Mouse (Mus musculus) gastrocnemius, adult 18-20 months (tissue): Measurements from ENCODE around the gene Ddx54. TPM values are rescaled to one million over a fixed set of nuclear protein-coding genes. Genes with fewer than 3 reads are reported as not detected.

Experiments used
- DNase-seq: peaks from one replicate; pipeline ENCODE4 v3.0.0; 2021; ENCODE audit warnings: low spot score
- long read RNA-seq, 2 experiments: library from polyadenylated mRNA; stranded (forward); transcript quantifications; one replicate each; pipeline ENCODE4 v2.0.0; 2021
- total RNA-seq, 2 experiments: library from RNA; stranded (reverse); gene quantifications; 2 replicates each; pipeline ENCODE4 v1.2.3; 2021

Gene Ddx54
- total RNA-seq = 10 to 100 TPM; 15.8 to 15.9 TPM
- long read RNA-seq, experiment 1, full-length matches to known transcripts = 33 of 42 reads
- long read RNA-seq, experiment 1, partial matches to known transcripts = 8 of 42 reads
- long read RNA-seq, experiment 1, other reads (novel, unspliced or antisense) = 1 of 42 reads
- long read RNA-seq, experiment 2, full-length matches to known transcripts = 16 of 26 reads
- long read RNA-seq, experiment 2, partial matches to known transcripts = 9 of 26 reads
- long read RNA-seq, experiment 2, other reads (novel, unspliced or antisense) = 1 of 26 reads

DNA sequence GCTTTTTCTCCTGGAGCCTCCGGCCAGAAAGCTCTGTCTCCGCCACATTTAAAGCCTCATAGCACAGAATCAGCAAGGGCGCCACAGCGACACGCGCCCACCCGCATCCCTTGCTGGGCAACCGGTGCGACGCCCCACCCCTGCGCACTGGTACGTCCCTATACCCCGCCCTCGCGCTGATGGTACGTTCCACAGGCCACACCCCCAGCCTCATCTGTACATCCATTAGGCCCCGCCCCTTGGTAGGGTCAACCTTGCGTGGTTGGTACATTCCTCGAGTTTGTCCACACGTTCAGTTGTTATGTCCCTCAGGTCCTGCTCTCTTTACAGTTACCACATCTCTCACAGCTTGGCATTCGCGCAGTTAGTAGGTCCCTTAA lies at the start of gene Ddx54, which contains the start of gene Rita1:
Gene Ddx54, plus strand, starts transcription at position 298 of the 380 bp plus-strand sequence.
Gene Rita1, minus strand, starts transcription at position 148 of the 380 bp plus-strand sequence.
- peak; percentile 97 for DNase-seq

GRCm38 (mm10) chr5:120562956-120563913 lies 49.3 kb upstream of the Ddx54 start:
- peak; percentile 91 for DNase-seq

DNA sequence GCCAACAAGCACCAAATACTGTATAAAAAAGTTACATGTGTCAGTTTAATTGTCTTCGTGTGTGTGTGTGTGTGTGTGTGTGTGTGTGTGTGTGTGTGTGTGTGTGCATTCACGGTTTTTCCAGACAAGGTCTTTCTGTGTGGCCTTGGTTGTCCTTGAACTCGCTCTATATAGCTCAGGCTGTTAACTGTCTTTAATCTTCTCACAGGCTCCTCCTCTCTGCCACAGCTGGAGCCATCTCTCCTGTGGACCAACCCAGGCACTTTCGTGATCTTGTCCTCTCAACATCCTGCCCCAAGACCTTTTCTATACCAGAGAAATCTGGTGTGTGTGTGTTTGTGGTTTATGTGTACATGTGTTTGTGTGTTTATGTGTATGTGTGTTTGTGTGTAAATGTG lies 48.6 kb upstream of the Ddx54 start:
- no peak for DNase-seq

GRCm38 (mm10) chr5:120565171-120565905 lies 47.2 kb upstream of the Ddx54 start:
- DNase-seq = no peak

DNA sequence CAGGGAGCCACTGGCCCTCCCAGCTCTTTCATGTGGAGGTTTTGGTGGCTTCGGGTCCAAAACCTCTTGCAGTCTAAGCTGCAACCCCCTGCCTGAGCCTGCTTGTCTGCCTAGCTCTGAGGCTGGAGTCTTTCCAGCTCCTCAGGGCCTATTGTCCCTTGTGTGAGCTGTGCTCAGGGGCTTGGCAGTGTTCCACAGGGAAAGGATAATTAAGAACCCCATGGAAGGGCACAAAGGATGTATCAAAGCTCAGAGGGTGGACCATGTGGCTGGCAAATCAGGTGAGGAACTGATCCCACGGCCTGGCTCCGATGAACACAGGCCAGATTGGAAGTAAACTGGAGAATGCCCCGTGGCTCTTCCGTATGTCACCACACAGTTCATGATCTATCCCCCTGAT lies 46.4 kb upstream of the Ddx54 start:
- no peak for DNase-seq

DNA sequence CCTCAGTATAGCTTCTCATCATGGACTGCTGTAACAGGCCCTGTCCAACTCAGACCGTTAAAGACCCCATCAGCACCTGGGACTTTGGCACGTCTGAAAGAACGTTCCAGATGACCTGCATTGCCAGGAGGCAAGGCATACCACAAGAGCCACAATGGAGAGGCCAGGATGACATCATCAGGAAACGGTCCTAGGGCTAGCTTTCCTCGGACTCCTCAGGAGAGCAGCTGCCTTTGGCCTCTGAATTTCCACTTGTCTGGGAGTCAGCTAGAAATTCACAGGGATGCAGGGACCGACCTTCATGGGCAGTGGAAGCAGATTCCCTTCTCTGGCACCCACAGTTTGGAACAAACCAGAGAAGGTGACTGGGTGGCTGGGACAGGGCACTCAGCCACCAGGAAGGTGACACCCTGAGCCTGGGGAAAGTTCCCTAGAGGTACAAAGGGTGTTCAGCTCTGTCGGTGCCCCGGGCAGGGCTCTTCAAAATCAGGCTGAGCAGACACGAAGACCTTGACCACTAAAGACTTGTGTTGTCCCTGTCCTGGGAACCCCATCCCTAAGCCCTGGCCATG lies 45.8 kb upstream of the Ddx54 start:
- no peak for DNase-seq

DNA sequence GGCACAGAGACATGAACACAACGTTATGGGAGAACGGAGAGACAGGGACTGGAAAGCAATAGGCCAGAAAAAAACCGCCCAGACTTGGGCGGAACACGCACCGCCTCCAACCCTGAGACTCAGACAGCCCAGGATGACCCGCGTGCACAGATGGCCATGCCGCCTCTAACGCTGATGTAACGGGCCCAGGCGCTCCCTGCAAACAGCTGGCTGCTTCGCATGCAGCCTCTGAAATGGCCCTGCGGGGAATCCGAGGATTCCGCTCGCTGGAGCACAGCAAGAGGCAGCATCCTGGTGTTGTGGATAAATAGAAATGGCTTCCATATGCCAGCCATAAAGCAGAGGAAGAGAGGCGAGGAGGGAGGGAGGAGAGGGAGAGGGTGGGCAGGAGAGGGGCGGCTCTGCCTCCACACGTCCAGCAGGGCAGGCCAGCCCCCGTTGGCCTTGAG lies 45.3 kb upstream of the Ddx54 start:
- DNase-seq = peak; percentile 72

DNA sequence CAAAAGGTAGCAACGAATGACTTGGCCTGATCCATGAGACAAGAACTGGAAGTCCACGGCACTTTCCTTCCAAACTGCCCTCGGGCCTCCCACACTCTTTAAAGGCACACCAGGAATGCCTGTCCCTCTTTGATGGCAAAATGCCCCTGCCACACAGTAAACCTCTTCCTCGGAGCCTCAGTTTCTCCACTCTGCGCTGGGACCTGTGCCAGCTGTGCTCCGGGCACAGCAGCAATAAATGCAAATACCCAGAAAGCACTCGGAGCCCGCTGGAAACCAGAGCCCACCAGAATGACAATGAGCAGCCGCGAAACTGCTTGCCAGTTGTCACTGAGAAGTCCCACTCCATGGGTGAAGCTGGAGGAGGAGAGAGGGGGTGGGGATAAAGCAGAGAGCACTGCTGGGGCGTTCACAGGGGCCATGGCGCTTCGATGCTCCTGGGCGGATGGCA lies 44.8 kb upstream of the Ddx54 start:
- no peak for DNase-seq

DNA sequence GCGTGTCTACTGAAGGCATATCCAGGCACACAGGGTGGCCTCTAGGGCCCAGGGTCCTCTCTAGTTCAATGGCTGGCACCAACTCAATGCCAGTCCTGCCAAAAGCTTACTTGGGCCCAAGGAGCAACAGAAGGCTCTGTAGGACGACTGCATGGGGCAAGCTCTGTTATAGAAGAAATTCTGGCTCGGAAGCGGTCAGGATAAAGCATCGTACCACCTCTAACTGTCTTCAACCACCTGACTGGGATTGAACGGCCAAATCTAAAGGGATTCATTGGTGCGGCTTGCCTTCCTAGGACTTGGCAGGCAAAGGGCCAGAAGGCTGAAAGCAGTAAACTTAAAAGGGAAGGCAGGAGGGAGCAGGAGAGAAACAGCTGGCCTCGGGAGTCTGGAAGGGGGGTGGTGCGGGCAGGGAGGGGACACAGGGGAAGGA lies 44.2 kb upstream of the Ddx54 start:
- DNase-seq = no peak

DNA sequence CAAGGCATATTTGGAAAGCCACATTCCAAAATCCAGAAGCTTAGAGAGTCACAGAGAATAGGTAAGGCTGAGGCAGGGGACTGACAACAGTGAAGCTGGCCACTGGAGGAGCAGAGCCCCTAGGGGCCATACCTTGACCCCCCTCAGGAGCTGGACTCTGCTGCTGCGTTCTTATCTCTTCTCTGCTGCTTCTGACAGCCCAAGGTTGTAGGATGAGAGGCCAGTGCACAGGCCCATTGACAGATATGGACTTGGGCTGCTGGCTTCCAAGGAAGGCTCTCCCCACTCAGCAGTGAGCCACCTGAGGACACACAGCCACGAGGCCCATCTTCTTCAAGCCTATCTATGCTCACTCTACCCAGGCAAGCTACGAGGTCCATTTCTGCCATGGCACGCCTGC lies 43.6 kb upstream of the Ddx54 start:
- no peak for DNase-seq

- no peak for DNase-seq
These were observed 42.7 kb upstream of the Ddx54 start for GRCm38 (mm10) chr5:120569791-120570190.

DNA sequence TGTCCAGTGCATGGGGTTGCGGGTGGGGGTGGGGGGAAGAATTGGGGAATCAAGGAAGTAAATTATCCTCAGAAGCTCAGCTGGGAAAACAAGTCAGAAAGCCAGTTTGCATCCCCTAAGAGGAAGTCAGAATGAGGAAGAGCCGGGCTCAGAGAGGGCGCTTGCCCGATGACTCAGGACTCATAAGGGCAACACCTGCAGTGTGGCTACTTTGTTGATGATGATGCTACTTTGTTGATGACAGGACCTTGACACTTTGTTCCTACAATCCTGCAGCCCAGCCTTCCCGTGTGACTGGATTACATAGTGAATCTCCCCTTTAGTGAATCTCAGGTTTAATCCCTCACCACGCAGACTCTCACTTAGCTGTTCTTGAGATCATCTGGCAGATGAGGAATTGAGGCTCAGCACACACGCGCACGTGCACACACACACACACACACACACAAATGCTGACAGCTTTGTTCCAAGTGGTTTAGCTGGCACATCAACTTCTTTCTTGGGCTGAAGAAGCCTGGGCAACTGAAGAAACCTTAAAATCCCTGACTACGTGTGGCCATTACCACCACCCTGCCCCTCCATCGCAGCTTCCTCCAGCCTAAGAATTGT lies 42.1 kb upstream of the Ddx54 start:
- no peak for DNase-seq

GRCm38 (mm10) chr5:120571056-120571740 lies 41.3 kb upstream of the Ddx54 start:
- no peak for DNase-seq

GRCm38 (mm10) chr5:120574469-120575063 lies 38.0 kb upstream of the Ddx54 start:
- DNase-seq = no peak

DNA sequence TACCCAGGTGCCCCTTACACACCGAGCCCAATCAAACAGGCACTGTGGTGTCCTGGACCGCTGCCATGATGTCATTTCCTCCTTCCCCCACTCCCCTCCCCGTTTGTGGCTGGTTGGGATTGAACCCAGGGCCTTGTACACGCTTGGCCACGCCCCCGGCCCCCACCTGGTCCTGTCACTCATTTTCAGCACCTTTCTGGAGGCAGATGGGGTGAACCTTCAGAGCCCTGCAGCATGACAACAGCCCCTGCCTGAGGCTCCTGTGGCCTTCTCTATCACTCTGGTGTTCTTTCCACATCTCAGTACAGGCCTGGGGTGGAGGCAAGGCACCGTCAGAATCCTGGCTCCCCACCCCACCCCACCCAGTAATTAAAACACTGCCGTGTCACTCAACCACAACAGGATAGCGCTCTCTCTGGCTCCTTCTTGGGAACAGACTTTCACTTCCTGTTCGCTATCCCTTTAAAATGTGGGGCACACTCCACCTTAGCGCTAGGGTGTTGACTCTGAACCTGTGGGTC lies 35.7 kb upstream of the Ddx54 start:
- no peak for DNase-seq

- no peak for DNase-seq
These were observed 34.6 kb upstream of the Ddx54 start for GRCm38 (mm10) chr5:120577935-120578441.

GRCm38 (mm10) chr5:120578504-120579081 lies 33.9 kb upstream of the Ddx54 start:
- DNase-seq = peak; percentile 64

DNA sequence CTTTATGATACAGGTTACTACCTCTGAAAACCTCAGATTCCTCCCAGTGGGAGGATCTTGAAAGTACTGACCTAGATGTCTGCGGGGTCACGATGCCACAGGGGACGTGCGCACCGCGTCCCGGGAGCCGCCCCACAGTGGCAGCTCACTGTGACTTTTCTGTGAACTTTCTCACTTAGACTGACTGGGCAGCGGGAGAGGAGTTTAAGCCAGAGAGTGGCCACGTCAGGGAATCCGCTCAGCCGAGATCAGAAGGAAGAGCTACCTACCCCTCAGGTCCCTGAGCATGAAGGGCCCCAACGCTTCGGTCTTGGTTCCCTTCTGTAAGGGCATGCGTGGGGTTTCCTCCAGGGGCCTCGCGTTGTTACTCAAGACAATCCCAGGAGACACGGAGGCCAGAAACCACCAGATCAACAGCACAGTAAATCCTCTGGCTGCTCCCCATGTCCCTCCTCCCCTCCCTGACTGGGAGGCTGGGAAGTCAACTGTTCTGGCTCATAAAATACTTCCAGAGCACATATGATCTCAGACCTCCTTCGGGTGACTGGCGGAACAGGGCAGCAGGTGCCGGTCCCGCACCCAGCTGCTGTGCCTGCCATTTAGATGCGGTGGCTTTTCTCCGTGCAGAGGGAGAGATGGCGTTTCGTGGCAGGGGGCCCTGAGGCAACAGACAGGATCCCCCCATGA lies 33.2 kb upstream of the Ddx54 start:
- peak; percentile 91 for DNase-seq
